Mouse (Mus musculus) brain, embryonic 18.5 days (tissue): ENCODE results near the gene Phf1.
A peak's percentile ranks its signal among the peaks of the same experiment; 100 is the strongest.
"Not testable (repeated sequence)": the region's sequence is repeated elsewhere in the genome, so short reads cannot be mapped to it uniquely, and the experiment has no call there.

Experiments
- DNase-seq: peaks from one replicate; pipeline ENCODE4 v3.0.0-alpha.2; 2012; ENCODE audit warnings: low read depth, low spot score

The Phf1 gene

DNA sequence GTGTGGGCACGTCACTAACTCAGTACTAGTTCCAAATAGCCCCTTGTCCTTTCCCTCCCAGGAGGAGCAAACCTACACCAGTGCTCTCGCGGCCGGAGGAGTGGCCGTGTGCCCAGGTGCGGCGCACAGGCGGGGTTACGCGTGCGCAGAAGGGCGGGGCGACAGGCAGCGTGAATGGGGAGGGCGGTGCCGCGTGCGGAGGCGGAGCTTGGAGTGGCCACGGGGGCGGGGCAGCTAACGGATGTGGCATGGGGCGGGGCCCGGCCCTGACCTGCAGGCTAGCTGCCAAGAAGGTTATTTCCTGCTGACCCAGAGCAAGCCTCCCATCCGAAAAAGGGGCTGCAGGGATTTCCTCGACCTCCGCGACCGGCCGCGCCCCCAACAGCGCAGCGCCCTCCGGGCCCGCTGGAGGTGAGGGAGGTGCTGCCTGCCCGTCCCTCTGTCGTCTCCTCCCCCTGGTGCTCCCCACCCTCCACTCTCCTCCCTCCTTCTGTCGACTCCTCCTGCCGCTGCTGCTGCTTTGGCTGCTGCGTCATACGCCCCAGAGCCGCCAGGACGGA, at the start of gene Phf1:
Gene Phf1, plus strand, starts transcription at position 214 of the 560 bp plus-strand sequence.
- peak; percentile 74 for DNase-seq

DNA sequence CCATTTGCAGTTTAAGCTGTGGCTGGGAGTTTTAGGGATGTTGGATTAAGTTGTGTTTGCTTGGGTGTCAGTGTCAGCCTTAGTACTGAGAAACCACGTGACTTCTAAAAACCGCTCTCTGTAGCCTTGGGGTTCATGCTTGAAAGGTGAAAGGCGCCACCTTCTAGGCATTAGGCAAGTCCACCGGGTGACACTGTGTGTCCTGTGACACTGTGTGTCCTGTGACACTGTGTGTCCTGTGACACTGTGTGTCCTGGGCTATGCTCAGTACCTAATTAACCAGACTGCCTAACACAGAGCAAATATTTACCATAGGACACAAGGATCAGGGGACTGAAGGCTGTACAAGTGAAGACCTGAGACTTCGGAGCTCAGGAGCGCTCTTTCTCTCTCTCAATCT, 49.3 kb upstream of the Phf1 start:
- no peak for DNase-seq

DNA sequence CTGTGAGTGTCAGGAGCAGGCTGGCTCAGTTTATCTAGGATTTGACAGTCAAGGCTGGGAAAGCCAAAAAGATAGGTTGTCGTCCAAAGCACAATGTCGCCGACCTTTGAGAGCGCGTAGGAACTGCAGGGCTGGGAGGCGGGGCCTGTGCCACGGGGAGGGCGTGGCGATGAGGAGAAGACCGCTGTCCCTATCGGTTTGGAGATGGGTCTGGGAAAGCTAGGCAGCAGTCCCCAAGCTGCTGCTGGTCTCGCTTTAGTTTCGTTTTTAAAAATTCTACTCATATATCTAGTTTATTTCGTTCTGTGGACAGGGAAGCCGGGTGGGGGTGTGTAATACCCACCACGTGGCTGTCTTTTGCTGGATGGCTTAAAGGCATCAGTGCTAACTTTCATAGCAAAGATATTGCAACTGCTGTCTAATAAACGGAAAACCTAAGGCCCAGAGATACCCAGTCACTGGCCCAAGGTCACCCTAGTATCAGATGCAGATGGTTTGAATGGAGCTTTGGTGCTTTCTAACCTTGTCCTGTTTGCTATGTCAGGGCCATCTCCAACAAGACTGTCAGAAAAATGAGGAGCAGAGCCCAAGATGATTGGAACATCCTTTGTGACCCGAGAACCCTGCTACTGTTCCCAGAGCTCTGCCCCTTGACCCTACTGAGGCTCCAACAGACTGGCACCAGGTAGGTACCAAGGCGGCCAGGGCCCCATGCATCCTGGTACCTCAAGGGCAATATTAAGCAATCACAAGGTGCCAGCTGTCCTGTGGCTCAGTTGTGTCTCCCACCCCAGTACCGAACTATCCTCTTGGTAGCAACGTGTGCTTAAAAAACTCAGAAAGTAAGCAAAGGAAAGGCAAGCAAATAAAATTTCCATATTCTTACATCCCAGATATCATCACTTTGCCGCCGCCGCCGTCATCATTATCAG, 47.6 kb upstream of the Phf1 start:
- DNase-seq = no peak

DNA sequence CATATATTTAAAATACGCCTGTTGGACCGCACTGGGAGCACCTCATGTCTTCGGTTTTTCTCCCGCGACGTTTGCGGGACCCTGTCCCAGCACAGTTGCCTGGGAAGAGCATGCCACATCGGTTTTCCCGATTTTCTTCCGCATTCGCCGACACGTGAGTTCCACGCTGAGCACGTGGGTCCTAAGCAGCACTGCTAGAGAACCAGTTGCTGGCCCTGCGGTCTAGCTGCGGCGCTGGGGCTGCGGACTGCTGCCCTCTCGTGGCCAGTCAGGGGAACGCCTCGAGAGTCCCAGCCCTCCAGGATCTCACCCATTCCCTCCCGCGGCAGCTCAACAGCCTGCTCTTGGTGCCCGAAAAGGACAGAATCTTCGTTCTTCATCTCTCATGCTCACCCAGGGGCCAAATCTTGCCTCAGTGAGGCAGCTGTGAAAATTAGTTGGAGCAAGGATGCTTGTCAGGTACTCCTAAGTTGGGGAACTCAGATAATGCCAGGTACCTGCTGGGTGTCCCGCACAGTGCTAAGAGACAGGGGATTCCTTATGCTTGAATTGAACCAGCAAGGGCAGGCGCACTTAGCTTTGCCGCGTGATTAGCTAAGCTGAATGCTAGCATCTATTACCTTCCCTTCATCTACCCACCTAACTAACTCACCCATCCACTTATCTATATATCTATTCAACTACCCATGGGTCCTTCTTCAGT, 46.7 kb upstream of the Phf1 start:
- DNase-seq = peak; percentile 66

DNA sequence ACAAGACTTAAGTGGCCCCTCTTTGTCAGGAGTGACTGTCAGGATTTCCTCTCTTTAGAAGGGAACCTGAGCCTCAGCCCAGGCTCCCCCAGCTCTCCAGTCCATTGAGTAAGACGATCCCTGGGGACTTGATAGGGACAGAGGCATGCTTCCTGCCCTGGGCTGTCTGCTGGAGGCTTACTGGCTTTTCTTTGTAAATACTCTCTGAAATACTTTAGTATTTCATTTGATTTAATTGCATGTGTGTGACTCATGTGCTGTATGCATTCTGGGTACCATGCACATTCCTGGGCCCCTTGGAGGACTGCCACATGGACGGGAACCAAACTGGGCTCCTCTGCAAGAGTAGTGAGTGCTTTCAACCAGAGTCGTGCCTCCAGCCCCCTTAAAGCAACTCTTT, 44.9 kb upstream of the Phf1 start:
- DNase-seq = no peak

DNA sequence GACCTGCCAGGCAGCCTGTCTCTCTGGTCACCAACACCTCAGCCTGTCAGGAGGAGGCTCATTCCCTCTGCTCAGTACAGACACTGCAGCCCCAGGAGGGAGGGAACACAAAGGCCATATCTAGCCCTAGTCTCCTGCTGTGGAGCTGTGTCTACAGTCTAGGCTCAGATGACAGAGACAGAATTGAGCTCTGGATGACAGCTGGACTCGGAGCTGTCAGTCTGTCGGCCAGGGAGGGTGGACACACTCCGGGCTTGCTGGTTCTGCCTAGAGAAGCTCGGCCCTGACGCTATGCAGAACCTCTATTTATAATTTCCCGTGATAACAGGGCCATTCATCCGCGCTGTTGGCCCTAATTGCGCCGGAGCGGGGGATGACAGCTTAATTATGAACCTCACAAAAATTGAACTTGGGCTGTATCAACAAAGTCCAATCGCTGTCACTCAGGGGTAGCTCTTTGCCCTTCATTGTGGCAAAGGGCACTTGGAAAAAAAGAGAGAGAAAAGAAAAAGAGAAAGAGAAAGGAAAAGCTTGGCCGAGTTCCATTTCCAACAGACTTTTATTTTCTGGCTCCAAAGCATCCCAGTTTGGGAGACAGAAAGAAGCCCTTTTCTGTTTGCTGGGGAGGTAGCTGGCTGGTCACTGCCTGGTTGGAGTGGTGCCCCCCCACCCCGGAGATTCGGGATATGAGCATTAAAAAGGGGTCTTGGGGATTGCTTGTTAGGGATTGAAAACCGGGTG, 40.0 kb upstream of the Phf1 start:
- no peak for DNase-seq

DNA sequence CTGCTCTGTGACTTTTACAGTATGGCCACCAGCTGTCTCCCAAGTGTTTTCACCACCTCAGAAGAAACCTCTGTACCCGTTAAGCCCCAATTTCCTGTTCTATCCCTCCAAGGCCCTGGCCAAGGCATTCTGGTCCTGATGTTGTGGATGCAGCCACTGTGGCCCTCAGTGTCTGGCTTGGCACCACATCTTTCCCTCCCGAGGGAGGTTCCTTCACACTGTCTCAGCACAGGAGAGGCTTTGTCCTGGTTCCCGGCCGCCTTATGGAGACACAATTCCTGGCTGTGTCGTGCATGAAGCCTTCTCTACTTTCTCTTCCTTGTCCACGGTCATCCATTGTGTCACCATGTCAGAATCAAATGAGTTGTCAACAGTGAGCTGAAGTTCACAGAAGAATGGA, 39.4 kb upstream of the Phf1 start:
- DNase-seq = no peak

DNA sequence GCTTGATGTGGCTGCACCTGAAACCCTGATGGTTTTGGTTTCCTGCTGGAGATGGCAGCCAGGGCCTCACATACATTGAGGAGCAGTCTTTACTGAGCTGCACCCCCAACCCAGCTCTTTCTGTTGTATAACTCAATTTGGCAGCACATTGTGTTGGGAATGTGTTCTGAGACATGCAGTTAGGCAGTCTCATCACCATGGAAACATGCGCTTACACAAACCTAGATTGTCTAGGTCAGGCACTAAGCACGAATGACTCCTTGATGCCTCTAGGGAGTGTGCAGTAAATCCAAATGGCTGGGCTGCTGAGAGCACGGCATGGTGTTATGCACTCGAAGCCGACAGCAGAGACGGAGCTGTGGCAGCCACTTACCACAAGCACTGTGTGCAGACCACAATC, 38.5 kb upstream of the Phf1 start:
- DNase-seq = no peak

DNA sequence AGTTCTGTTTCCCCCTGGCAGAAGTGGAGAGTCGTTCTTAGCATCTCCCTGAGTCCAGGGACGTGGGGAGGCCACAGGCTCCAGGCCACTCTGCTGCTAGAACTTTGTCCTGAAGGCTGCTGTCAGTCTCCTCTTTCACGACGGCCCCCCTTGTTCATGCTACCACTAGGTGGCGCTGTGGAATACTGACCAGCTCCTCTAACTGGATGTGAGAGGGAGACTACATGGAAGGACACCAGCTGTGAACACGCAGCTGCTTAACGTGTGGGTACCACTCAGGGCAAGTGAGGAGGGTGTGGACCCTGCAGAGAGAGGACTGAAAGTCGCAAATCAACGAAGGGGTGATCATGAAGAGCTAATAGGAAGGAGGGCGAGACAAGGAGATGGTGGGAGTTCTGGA, 37.3 kb upstream of the Phf1 start:
- no peak for DNase-seq

DNA sequence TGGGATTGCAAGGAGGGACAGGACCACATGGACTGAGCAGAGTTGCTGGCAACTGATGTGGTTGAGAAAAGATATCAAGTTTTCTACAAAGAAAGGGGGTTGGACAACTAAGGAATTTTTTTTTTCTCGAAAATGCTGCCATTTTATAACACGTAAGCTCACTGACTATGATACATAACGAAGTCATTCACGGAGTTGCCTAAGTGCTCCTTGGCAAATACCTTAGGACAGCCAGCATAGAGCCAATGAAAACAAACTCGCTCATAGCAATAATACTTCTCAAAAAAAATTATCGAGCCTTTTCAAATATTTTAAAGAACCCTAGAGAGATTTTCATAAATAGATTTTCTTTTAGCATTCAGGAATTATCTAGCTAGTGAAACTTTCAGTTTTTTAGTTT, 31.9 kb upstream of the Phf1 start:
- DNase-seq = no peak

DNA sequence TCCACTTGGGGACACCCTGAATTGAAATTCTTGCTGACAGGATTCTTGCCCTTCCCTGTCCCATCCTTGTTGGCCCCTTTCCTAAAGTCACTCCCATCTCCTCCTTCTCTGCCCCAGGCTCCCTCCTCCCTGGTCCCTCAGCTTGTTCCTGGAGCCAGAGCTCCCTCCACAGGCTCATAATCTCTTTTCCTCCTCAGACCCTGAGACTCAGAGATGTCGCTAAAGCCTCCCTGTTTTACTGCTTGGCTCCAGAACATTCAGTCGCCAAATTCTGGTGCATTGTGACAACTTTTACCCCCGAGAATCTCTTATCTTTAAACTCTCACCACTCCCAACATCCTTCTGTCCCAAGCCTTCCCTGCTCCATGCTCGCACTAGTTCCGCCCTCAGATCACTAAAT, 28.5 kb upstream of the Phf1 start:
- DNase-seq = no peak

DNA sequence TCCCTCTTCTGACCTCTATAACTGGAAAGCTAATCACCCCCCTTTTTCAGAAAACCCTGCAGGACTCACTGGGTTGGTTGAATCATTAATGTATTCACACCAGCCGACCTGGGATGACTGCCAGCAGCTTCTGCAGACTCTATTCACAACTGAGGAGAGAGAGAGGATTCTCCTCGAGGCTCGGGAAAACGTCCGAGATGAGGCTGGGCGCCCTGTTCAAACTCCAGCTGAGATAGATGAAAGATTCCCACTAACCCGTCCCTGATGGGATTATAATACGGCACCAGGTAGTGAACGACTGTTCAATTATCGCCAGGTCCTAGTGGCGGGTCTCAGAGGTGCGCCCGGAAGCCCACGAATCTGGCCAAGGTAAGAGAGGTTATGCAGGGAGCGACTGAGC, 25.3 kb upstream of the Phf1 start:
- not testable (repeated sequence) for DNase-seq

DNA sequence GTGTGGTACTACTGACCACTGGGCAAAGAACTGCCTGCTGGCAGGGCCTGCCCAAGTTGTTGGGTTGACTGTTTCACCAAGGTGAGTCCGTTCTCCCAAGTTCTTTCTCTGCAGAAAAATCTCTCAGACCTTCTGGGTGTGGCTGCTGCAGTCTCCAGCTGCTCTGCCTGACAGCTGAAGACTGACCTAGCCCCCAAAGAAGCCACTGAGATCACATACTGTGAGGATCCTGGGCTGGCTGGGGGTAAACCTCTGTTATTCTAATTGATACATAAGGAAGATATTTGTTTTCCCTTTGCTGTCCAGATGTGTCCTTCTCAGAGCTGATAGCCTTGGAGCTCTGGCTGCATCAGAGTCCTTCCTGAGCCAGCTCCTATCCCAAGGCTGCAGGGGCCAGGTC, 17.6 kb upstream of the Phf1 start:
- DNase-seq = no peak

DNA sequence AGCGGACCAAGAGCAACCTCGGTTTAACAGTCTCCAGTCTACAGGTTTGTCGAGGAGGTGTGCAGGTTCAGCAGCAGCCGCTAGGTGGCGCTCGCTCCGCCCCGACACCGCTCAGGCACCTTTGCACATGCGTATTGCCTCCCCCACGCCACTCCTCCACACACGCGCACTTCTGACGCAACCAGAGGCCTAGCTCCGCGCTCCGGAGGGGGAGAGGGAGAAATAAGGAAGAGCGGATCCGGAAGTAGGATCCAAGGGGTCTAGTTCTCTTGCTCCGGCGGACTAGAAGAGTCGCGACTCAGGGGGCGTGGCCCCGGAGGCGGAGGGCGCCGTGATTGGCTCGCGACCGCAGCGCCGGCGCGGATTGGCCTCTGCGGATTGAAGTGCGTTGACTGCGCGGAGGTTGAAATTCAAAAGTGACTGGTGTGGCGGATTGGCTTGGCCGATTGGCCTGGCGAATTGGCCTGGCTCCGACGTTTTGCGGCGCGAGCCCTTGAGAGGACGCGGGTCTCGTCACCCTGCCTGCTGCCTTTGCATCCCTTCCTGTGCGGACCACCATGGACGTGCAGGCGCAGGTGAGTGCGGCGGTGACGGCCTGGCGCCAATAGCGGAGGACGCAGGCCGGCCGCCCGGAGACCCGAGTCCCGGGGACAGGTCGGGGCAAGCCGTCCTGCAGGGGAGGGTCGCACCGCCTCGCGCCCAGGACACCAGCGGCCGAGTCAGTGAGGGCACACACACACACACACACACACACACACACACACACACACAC, 16.0 kb upstream of the Phf1 start, which contains the start of gene Kifc5b:
Gene Kifc5b, plus strand, starts transcription at position 381 of the 772 bp plus-strand sequence.
- DNase-seq = peak; percentile 99

DNA sequence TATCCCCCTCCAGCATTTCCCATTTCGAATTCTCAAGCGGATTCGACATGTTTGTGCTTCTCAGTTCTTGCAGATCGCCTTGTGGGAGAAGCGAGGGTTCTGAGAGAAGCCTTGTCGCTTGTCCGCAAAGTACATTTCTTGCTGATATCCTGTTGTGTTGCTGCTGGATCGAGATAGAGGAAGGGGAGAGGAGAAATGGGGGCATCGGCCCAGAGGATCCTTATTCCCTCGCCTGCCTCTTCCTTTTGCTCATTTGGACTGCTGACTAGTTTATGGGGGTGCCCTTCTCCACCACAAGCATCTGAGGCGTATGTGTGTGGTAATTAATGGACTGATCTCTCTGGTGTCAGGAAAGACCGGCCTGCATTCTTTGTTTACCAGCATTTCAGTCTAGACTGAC, 15.3 kb upstream of the Phf1 start:
- DNase-seq = not testable (repeated sequence)

DNA sequence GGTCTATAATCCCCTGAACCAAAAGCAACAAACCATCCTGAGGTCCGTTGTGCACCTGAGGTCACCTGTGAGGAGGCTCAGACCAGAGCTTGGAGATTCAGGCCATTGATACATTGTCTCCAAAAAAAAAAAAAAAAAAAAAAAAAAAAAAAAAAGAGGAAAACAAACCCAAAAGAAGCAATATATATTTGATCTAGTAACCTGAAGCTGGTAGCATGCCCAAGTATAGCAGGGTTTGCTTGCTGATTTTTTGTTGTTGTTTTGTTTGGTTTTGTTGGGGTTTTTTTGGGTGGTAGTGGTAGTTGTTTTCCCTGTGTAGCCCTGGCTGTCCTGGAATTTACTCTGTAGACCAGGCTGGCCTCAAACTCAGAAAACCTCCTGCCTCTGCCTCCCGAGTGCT, 14.5 kb upstream of the Phf1 start:
- DNase-seq = no peak

DNA sequence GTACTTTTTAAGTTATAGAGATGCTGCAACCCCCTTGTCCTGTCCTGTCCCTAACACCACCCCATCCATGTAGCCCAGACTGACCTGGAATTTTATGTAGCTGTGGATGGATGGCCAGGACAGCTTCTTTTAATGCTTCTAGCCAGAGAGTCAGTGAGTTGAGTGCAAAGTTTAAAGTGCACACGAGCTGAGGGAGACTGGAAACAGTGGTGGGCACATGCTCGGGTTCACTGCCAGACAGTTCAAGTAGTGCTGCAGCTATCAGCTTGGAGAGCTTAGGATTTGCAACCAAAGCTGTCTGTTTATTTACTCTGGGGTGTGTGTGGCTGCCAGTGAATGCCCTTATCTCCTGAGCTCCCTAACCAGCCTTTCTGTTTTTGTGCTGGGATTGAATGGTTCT, 13.3 kb upstream of the Phf1 start:
- not testable (repeated sequence) for DNase-seq

DNA sequence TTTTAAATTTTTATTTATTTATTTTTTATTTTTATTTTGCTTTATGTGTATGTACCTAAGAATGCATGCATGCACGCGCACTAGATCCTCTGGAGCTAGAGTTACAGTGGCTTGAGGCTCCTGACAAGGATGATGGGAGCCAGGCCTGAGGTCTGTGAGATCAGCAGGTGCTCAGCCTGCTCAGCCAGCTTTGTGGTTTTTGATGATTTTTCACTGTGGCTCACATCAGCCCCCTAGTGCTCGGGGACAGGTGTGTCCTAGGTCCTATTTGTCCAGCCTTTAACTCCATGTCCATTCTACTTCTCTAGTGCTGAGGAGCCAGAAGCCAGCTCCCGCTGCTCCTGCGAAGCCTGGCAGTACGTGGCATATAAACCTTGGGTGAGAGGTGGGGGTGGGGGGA, 10.5 kb upstream of the Phf1 start:
- not testable (repeated sequence) for DNase-seq

DNA sequence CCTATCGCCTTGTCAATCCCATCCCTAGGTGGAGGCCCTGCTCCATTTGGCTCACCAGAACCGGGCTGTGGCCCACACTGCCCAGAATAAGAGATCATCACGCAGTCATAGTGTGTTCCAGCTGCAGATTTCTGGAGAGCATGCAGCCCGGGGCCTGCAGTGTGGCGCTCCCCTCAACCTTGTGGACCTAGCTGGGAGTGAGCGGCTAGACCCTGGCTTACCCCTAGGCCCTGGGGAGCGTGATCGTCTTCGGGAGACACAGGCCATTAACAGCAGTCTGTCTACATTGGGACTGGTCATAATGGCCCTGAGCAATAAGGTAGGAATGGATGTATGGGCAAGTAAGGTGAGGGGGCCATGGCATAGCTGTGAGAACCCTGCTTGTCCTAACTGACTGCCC, 7.4 kb upstream of the Phf1 start:
- not testable (repeated sequence) for DNase-seq

DNA sequence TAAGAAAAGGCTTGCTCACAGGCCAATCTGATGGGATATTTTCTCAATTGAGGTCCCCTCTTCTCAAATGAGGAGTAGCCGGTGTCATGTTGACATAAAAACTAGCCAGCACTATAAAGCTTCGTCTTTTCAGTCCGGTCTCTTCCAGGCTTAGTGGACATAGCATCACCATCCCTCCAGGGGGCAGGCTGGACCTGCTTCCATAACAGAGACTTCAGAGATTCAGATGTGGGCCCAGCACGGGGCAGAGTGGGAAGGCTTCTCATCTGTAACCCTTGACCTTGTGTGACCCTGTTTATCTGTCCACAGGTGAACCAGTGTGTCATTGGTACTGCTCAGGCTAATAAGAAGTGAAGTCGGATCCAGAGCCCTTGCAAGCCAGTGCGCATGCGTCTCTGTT, 1.1 kb upstream of the Phf1 start:
- DNase-seq = not testable (repeated sequence)

DNA sequence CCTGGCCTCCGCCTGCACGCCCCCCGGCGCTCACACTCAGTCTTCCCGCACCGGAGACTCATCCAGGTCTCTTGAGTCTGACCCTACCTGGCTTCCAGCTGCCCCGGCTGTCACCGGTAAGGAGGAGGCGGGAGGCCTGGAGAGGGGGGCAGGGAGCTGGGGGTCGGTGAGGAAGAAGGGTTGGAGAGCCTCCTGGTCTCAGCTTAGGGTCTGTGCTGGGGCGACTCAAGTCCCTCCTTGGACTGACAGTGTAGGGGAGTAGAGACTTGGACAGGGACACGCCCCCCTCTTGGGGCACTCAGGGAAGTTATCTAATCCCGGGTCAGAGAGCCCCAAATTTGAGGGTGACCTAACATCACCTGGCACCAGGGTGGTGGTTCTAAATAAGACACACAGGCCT, 567 bp downstream of the Phf1 start:
- no peak for DNase-seq
